Mouse (Mus musculus): ENCODE results near the gene Neo1. TPM values are rescaled to one million over a fixed set of nuclear protein-coding genes. Genes with fewer than 3 reads are reported as not detected.

Neo1 gene
- polyA plus RNA-seq, 1 experiment from 2014 or later: 1.5 TPM

DNA sequence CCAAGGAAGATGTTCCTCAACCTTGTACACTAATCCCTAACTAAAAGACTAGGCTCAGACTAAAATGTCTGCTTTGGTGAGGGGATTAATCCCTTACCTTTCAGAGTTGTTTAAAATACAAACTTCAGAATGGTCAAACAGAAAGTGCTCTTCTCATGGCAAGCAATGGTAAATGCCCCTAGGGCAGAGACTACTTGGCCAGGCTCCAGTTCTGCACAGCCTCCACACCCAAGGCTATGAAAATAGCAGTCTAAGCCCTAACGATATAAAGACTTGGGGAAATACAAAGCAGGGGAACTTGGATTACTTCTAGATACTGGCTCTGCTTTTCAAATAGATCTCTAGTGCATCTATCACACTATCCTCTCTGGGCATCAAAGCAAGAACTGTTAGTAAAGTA, 153.6 kb downstream of the Neo1 start:
- no peaks in the 10 kb centered on the region for H3K27me3 ChIP-seq
- 74% methylated on average over 1 of the region's 1 CpGs for WGBS (ENCODE audit: insufficient replicate concordance)
- H3K4me2 ChIP-seq: no peak overlapping the region
- H3K27ac ChIP-seq: no peak overlapping the region
- H3K9ac ChIP-seq: no peak overlapping the region
- DNase-seq: no peak
- no peak overlapping the region for H3K4me3 ChIP-seq (replicated peaks)
- no peak for ATAC-seq (ENCODE audit: low read depth)
- no peaks in the 10 kb centered on the region for H3K36me3 ChIP-seq
- no peaks in the 10 kb centered on the region for H3K4me1 ChIP-seq (replicated peaks)
- no peaks in the 10 kb centered on the region for H3K9me3 ChIP-seq (replicated peaks)

DNA sequence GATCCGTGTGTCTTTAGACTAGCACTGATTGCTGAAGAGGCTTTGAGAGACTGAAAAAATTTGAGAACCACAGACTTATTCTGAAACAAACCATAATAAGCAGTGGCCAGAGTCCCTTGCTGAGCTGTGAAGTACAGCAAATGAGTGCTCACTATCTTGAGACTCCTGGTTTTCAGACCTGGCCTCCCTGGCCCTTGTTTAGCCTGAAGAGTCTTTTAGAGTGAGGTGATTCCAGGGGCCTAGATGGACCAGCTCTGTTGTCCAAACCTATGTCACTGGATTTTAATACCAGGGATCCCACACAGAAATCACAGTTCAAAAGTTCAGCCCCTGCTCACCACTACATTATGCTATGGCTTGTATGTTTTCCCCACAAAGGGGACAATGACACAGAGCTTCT, 156.4 kb downstream of the Neo1 start:
- DNase-seq: no peak
- Histone ChIP-seq H3K27me3 (no peaks in the 10 kb centered on the region), H3K9me3 (replicated peaks) (no peaks in the 10 kb centered on the region), H3K4me1 (replicated peaks) (no peaks in the 10 kb centered on the region), H3K4me2 (no peak overlapping the region), H3K4me3 (replicated peaks) (no peak overlapping the region), H3K9ac (no peak overlapping the region), H3K27ac (no peak overlapping the region), H3K36me3 (no peaks in the 10 kb centered on the region)
- 68% methylated on average over 1 of the region's 1 CpGs for WGBS (ENCODE audit: insufficient replicate concordance)
- ATAC-seq (ENCODE audit: low read depth): no peak

DNA sequence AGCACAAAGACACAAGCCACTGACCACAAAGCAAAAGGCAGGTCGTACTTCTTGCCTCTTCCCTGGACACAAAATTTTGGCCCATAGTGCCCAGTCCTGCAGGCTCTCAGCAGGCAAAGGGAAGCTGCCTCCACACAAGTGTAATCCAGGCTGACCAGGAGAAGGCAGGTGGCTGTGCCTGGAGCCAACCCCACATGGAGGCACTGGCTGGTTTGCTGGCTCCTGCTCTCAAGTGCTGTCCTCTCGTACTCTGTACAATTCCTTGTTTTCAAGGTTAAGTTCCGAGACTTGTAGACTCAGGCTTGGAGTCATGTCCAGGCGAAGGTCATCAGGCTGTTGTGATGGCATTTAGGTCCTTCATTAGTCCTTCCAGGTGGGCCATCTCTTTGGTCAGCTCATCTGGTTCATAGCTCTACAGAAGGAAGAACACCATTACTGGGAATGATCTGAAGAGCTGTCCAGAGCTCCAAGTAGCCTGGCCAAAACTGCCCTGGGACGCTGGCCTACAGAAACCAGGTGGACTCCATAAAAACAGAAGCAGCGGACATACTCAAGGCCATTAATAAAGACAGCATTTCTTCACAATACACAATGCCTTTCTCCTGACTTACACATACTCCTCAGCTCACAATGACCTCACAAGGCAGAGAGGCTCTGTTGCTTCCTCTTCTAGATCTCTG, 159.2 kb downstream of the Neo1 start:
- DNase-seq (no peak), ATAC-seq (ENCODE audit: low read depth) (no peak)
- H3K4me2 ChIP-seq: no peak overlapping the region
- H3K36me3 ChIP-seq: no peaks in the 10 kb centered on the region
- no peaks in the 10 kb centered on the region for H3K4me1 ChIP-seq (replicated peaks)
- no peak overlapping the region for H3K4me3 ChIP-seq (replicated peaks)
- 60% methylated on average over 6 of the region's 6 CpGs for WGBS (ENCODE audit: insufficient replicate concordance)
- H3K27me3 ChIP-seq: no peaks in the 10 kb centered on the region
- H3K9ac ChIP-seq: no peak overlapping the region
- H3K27ac ChIP-seq: no peak overlapping the region
- no peaks in the 10 kb centered on the region for H3K9me3 ChIP-seq (replicated peaks)

DNA sequence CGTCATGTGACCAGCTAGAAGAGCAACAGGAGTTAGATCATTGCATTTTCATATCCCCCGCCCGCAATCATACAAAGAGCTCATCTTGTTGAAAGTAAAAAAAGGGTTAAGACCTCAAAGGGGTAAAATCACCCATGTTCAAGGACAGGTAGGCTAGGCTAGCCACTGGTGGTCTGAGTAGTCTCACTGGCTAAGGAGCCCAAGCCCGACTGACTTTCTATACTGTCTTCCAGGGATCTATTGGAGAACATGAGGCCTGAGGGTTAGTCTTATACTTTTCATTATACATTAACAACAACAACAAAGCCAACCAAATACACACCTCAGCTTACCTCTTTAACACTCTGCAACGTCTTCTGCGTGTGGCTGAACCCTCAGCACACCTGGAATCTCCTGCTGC, 160.8 kb downstream of the Neo1 start:
- Histone ChIP-seq H3K27me3 (no peaks in the 10 kb centered on the region), H3K9ac (no peak overlapping the region), H3K36me3 (no peaks in the 10 kb centered on the region), H3K4me1 (replicated peaks) (no peaks in the 10 kb centered on the region), H3K9me3 (replicated peaks) (no peaks in the 10 kb centered on the region), H3K27ac (no peak overlapping the region), H3K4me3 (replicated peaks) (no peak overlapping the region), H3K4me2 (no peak overlapping the region)
- no peak for DNase-seq
- no peak for ATAC-seq (ENCODE audit: low read depth)
- WGBS (ENCODE audit: insufficient replicate concordance): 67% methylated on average over 6 of the region's 6 CpGs

DNA sequence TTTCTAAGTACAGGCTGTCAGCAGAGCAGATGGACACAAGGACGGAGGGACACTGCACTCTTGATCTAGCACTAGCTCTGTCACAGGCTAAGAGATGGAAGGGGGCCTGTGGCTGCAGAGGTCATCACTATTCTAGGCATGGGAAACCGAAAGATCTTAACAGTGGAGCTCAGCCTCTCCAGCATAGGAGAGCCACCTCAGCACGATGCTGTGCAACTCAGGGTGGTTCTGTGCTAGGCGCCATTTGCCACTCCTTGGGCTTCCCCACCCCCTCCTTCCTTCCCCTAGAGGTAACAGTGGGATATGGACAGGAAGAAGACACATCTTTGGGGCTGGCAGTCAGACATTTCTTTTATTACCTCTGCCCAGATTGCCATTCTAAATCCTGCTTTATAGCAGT, 161.9 kb downstream of the Neo1 start:
- Histone ChIP-seq H3K4me2 (no peak overlapping the region), H3K27ac (no peak overlapping the region), H3K4me1 (replicated peaks) (no peaks in the 10 kb centered on the region), H3K9ac (no peak overlapping the region), H3K9me3 (replicated peaks) (no peaks in the 10 kb centered on the region), H3K4me3 (replicated peaks) (no peak overlapping the region), H3K36me3 (no peaks in the 10 kb centered on the region), H3K27me3 (no peaks in the 10 kb centered on the region)
- 63% methylated on average over 4 of the region's 4 CpGs for WGBS (ENCODE audit: insufficient replicate concordance)
- ATAC-seq (ENCODE audit: low read depth) (no peak), DNase-seq (no peak)

DNA sequence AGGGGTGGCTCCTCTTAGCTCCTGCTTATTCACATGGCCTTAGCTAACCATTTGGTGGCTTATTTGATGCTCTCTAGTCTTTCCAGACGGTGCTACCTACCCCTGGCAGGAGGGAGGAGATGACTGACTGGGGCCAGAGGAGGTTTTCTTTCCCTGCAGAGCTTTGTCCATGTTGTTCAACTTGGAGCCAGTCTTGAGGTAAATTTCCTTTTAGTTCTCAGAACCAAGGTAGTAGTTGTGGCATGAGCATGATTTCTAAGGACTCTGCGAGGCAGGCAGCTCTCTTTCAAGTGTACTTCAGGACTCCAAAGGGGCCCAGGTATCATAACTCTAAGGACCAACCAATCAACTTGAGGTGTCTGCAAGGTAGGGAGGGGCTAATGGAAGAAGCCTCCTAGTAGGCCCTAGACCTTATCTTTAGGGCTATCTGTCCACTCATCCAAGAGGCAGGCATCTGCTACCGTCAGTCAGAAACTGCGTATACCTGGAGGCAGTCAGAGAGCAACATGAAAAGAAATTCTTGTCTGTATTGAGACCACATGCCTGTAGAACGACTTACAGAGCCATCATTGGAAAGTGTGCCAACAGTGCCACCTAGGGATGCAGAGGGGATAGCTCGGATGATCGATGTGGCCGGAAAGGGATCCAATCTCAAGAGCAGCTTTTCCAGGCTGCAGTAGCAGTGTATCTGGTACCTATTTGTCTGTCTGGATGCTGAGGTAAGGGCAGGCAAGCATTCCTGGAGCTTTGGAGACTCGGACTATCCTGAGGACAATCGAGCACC, 162.5 kb downstream of the Neo1 start:
- 28% methylated on average over 10 of the region's 10 CpGs for WGBS (ENCODE audit: insufficient replicate concordance)
- no peak for ATAC-seq (ENCODE audit: low read depth)
- H3K4me3 ChIP-seq (replicated peaks): no peak overlapping the region

DNA sequence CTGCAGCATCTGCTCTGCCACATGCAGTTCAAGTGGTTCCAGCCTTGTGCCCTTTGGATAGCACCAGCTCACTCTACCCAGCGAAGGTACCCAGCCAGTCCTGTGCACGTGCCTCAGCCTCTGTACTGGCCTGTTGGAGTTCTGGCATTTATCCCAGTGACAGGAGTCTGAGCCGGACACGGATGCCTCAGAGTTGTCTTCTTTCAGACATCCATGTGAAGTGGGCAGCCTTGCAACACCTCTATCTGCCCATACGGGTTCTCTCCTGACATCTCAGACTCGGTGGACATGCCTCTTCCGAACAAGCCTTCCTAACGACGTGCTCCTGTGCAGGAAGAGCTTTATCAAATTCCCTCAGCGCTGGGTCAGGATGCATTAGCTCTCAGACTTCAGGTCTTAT, 165.1 kb downstream of the Neo1 start:
- Histone ChIP-seq H3K9ac (no peak overlapping the region), H3K36me3 (no peaks in the 10 kb centered on the region), H3K4me1 (replicated peaks) (no peaks in the 10 kb centered on the region), H3K9me3 (replicated peaks) (no peaks in the 10 kb centered on the region), H3K27ac (no peak overlapping the region), H3K27me3 (no peaks in the 10 kb centered on the region), H3K4me3 (replicated peaks) (no peak overlapping the region), H3K4me2 (no peak overlapping the region)
- WGBS (ENCODE audit: insufficient replicate concordance): 55% methylated on average over 10 of the region's 10 CpGs
- DNase-seq (no peak), ATAC-seq (ENCODE audit: low read depth) (no peak)

More for the DNA sequence above, 162.5 kb downstream of the Neo1 start:
- Histone ChIP-seq H3K9me3 (replicated peaks) (no peaks in the 10 kb centered on the region), H3K27me3 (no peaks in the 10 kb centered on the region), H3K9ac (no peak overlapping the region), H3K36me3 (no peaks in the 10 kb centered on the region), H3K4me2 (no peak overlapping the region), H3K27ac (no peak overlapping the region), H3K4me1 (replicated peaks) (no peaks in the 10 kb centered on the region)
- no peak for DNase-seq

DNA sequence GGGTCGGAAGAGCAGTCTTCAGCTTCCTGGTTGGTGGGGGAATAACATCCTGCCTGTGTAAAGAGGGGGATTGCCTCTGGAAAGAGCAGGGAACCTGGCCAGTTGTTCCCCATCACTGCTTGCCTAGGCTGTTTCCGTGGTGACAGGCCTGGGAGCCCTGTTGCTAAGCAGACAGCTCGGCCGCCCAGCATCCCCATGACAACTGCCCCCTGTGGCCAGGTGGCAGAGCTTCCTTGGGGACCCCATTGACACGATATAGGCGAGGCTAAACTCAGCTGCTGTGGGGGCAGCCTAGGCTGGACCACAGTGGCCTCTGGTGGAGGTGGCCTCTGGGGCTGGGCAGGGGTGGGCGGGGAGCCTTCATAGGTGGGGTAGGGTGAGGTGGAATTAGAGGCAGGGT, 172.4 kb downstream of the Neo1 start:
- ATAC-seq (ENCODE audit: low read depth) (no peak), DNase-seq (no peak)
- no peak overlapping the region for H3K4me3 ChIP-seq (replicated peaks)
- no peak overlapping the region for H3K4me2 ChIP-seq
- H3K36me3 ChIP-seq: no peaks in the 10 kb centered on the region
- no peak overlapping the region for H3K27ac ChIP-seq
- no peaks in the 10 kb centered on the region for H3K4me1 ChIP-seq (replicated peaks)
- 46% methylated on average over 7 of the region's 7 CpGs for WGBS (ENCODE audit: insufficient replicate concordance)
- H3K9me3 ChIP-seq (replicated peaks): no peaks in the 10 kb centered on the region
- peaks cover 15% of the 10 kb centered on the region for H3K27me3 ChIP-seq
- H3K9ac ChIP-seq: no peak overlapping the region

DNA sequence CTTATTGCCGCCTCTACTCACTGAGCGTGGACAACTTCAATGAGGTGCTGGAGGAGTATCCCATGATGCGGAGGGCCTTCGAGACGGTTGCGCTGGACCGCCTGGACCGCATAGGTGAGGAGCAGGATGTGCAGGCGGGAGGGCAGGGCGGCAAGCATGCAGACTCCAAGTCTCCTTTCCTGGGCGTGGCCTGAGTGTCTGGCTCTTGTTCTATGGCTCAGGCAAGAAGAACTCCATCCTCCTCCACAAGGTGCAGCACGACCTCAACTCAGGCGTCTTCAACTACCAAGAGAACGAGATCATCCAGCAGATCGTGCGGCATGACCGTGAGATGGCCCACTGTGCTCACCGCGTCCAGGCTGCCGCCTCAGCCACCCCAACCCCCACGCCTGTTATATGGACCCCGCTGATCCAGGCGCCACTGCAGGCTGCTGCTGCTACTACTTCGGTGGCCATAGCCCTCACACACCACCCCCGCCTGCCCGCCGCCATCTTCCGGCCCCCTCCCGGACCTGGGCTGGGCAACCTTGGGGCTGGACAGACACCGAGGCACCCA, 177.1 kb downstream of the Neo1 start:
- H3K4me2 ChIP-seq: peak overlapping the region; percentile 19; the same call in 1 of the 2 replicates
- H3K9me3 ChIP-seq (replicated peaks): no peaks in the 10 kb centered on the region
- no peaks in the 10 kb centered on the region for H3K4me1 ChIP-seq (replicated peaks)
- no peak overlapping the region for H3K4me3 ChIP-seq (replicated peaks)
- H3K9ac ChIP-seq: no peak overlapping the region
- ATAC-seq (ENCODE audit: low read depth) (no peak), DNase-seq (no peak)
- H3K27me3 ChIP-seq: peaks cover 25% of the 10 kb centered on the region
- H3K36me3 ChIP-seq: no peaks in the 10 kb centered on the region
- no peak overlapping the region for H3K27ac ChIP-seq
- 28% methylated on average over 30 of the region's 30 CpGs for WGBS (ENCODE audit: insufficient replicate concordance)

DNA sequence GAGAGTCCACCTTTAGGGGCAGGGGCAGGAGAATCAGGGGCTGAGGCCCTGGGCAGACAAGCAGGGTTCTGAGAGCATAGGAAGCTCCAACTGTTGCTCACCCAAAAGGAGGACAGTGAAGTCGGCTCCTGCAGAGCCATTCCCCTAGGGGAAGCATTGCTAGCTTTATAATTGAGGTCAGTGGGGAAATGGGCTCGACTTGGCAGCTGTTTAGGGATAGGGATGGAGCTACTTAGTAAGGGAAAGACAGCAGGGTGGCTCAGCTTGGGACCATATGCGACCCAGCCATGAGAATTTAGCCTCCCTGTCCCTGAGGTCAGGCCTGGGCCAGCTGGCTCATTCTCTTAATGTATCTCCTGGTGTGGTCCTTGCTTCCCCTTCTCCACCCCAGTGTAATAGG, 181.3 kb downstream of the Neo1 start:
- WGBS (ENCODE audit: insufficient replicate concordance): 47% methylated on average over 3 of the region's 3 CpGs
- no peak for ATAC-seq (ENCODE audit: low read depth)
- no peak overlapping the region for H3K4me2 ChIP-seq
- no peaks in the 10 kb centered on the region for H3K9me3 ChIP-seq (replicated peaks)
- H3K36me3 ChIP-seq: no peaks in the 10 kb centered on the region
- H3K4me1 ChIP-seq (replicated peaks): no peaks in the 10 kb centered on the region
- no peak for DNase-seq
- H3K4me3 ChIP-seq (replicated peaks): no peak overlapping the region
- H3K9ac ChIP-seq: no peak overlapping the region
- no peak overlapping the region for H3K27ac ChIP-seq
- H3K27me3 ChIP-seq: peaks cover 27% of the 10 kb centered on the region

DNA sequence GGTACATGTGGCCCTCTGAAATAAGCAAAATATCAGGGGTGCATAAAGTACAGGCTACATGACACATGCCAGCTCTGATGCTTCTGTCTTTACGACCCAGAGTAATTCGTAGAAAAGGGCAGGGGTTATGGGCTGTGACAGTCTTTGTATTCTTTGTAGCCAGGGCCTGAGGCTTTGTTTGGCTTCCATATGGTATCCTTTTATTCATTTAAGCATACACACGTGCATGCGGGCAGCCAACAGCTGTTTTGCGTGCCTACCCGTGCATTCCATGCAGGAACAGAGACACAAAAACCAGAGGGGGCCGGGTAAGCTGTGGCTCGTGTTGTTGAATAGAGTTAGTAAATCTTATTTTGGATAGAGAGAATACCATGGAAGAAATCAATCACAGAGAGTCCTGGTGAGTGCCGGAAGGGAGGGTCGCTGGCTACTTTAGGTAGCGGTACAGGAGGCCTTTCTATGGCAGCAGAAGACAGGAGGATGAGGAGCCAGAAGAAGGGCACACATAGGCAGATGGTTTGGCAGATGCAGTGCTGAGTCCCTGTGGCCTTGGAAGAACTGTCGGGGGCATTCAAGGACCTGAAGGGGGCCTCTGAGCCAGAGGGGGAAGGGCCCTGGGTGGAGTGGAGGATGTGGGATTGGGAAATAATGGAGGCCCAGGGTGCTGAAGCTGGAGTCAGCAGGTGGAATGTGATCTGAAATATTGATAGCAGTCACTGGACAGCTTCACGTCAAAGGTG, 186.5 kb downstream of the Neo1 start:
- no peak overlapping the region for H3K4me2 ChIP-seq
- H3K4me3 ChIP-seq (replicated peaks): no peak overlapping the region
- H3K4me1 ChIP-seq (replicated peaks): peaks cover 10% of the 10 kb centered on the region
- no peaks in the 10 kb centered on the region for H3K36me3 ChIP-seq
- H3K9ac ChIP-seq: no peak overlapping the region
- DNase-seq: no peak
- no peak for ATAC-seq (ENCODE audit: low read depth)
- H3K9me3 ChIP-seq (replicated peaks): no peaks in the 10 kb centered on the region
- WGBS (ENCODE audit: insufficient replicate concordance): 64% methylated on average over 13 of the region's 13 CpGs
- no peak overlapping the region for H3K27ac ChIP-seq
- peaks cover 6% of the 10 kb centered on the region; the same call in 1 of the 2 replicates for H3K27me3 ChIP-seq
